Mouse (Mus musculus) myocyte (in vitro differentiated cells): ENCODE measurements around the gene Ube2o. TPM values are rescaled to one million over a fixed set of nuclear protein-coding genes. Genes with fewer than 3 reads are reported as not detected.

Experiments
- H3K27me3 ChIP-seq: one replicate; pipeline ENCODE4 v1.6.1; 2011; ENCODE audit not compliant: control insufficient read depth, insufficient read depth, insufficient read length
- H3K36me3 ChIP-seq: one replicate; pipeline ENCODE4 v1.6.1; 2011; ENCODE audit not compliant: control insufficient read depth, insufficient read depth
- H3K4me2 ChIP-seq: one replicate; pipeline ENCODE4 v1.6.1; 2011; ENCODE audit warnings: low read depth, control low read depth
- H3K4me3 ChIP-seq: one replicate; pipeline ENCODE4 v1.5.1; 2011; ENCODE audit warnings: mild to moderate bottlenecking, control low read depth, moderate library complexity
- H3K79me2 ChIP-seq: one replicate; pipeline ENCODE4 v1.6.1; 2011; ENCODE audit not compliant: control insufficient read depth, insufficient read depth
- H3ac ChIP-seq: one replicate; pipeline ENCODE4 v1.6.1; 2011; ENCODE audit not compliant: control insufficient read depth, insufficient read length
- CEBPB ChIP-seq: IDR thresholded peaks from 2 replicates; pipeline ENCODE4 v1.6.1; 2011; ENCODE audit warnings: mild to moderate bottlenecking, moderate library complexity; ENCODE audit not compliant: poor library complexity, insufficient read depth, severe bottlenecking
- E2F4 ChIP-seq: IDR thresholded peaks from one replicate; pipeline ENCODE4 v1.6.1; 2011; ENCODE audit warnings: mild to moderate bottlenecking, control low read depth, moderate library complexity; ENCODE audit not compliant: insufficient read depth
- MAX ChIP-seq: IDR thresholded peaks from one replicate; pipeline ENCODE4 v1.6.1; 2011; ENCODE audit warnings: low read depth, mild to moderate bottlenecking, control low read depth
- MYOD1 ChIP-seq, 3 experiments: IDR thresholded peaks; one replicate each; pipeline ENCODE4 v1.6.1; 2011; ENCODE audit warnings: control low read depth in 2 of 3, low read depth in 2 of 3, mild to moderate bottlenecking in 2 of 3, moderate library complexity in 1 of 3; ENCODE audit not compliant: insufficient read length in 2 of 3, control insufficient read depth in 1 of 3
- MYOG ChIP-seq, 3 experiments: IDR thresholded peaks; one replicate each; pipeline ENCODE4 v1.6.1; 2011; ENCODE audit warnings: control low read depth in 2 of 3, low read depth in 2 of 3, mild to moderate bottlenecking in 2 of 3; ENCODE audit not compliant: insufficient read length in 2 of 3, control insufficient read depth in 1 of 3, insufficient read depth in 1 of 3
- POLR2A ChIP-seq: IDR thresholded peaks from one replicate; pipeline ENCODE4 v1.6.1; 2011; ENCODE audit warnings: low read depth, mild to moderate bottlenecking, control low read depth, moderate library complexity; ENCODE audit not compliant: insufficient read length
- POLR2AphosphoS2 ChIP-seq: IDR thresholded peaks from one replicate; pipeline ENCODE4 v1.6.1; 2011; ENCODE audit warnings: low read depth, control low read depth; ENCODE audit not compliant: insufficient read length
- REST ChIP-seq: IDR thresholded peaks from one replicate; pipeline ENCODE4 v1.6.1; 2011; ENCODE audit warnings: mild to moderate bottlenecking, control low read depth, moderate library complexity; ENCODE audit not compliant: insufficient read depth, insufficient read length
- SRF ChIP-seq: IDR thresholded peaks from one replicate; pipeline ENCODE4 v1.6.1; 2011; ENCODE audit warnings: low read depth; ENCODE audit not compliant: control insufficient read depth, insufficient read length
- TCF12 ChIP-seq: IDR thresholded peaks from one replicate; pipeline ENCODE4 v1.6.1; 2011; ENCODE audit warnings: mild to moderate bottlenecking, control low read depth; ENCODE audit not compliant: poor library complexity, insufficient read depth, severe bottlenecking
- TCF3 ChIP-seq: IDR thresholded peaks from one replicate; pipeline ENCODE4 v1.6.1; 2011; ENCODE audit warnings: low read depth, control low read depth; ENCODE audit not compliant: insufficient read length
- USF1 ChIP-seq: IDR thresholded peaks from one replicate; pipeline ENCODE4 v1.6.1; 2011; ENCODE audit warnings: low read depth, mild to moderate bottlenecking, control low read depth, moderate library complexity
- polyA plus RNA-seq: library from polyadenylated mRNA; unstranded; fragments of >200 nt; fragmentation: generic; extraction: Trizol; gene quantifications from one replicate; pipeline ENCODE4 v1.2.1, GENCODE M21; 2012; ENCODE audit warnings: missing spikeins

The Ube2o gene
- polyA plus RNA-seq, 1 experiment, result 27.1 TPM

DNA sequence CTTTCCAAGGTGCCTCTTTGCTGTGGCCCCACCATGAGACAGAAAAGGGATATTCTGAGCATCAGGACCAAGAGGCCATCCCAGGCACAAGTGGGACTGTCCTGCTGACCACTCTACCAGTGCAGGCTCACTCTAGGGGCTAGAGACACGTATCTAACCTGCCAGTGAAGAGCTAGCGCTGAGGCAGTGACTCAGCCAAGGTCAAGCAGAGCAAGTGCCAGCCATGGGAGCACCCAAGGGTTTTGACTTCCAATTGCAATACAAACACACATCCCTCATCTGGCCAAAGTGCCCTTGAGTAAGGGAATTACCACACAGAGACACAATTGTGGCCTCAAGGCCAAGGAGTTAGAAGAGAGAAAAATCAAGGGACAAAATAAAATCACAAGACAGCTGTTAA is 5.9 kb downstream of the Ube2o start:
- H3K4me2 ChIP-seq, result no peak overlapping the region
- no peaks in the 10 kb centered on the region for H3K27me3 ChIP-seq
- no peaks in the 10 kb centered on the region for H3K36me3 ChIP-seq
- peaks cover 86% of the 10 kb centered on the region for H3K79me2 ChIP-seq
- no peak overlapping the region for H3K4me3 ChIP-seq
- H3ac ChIP-seq, result no peak overlapping the region
- TF ChIP-seq CEBPB (no peak), POLR2A (no peak), E2F4 (no peak), MAX (no peak), USF1 (no peak), REST (no peak), MYOG (IDR thresholded peaks at IDR 0.05; ENCODE audit: control insufficient read depth in 1 of 3, insufficient read depth in 1 of 3, insufficient read length in 2 of 3, low read depth in 2 of 3) (no peak), POLR2AphosphoS2 (no peak), SRF (no peak), MYOD1 (IDR thresholded peaks at IDR 0.05; ENCODE audit: control insufficient read depth in 1 of 3, insufficient read length in 2 of 3, low read depth in 2 of 3) (no peak), TCF12 (no peak), TCF3 (no peak)

DNA sequence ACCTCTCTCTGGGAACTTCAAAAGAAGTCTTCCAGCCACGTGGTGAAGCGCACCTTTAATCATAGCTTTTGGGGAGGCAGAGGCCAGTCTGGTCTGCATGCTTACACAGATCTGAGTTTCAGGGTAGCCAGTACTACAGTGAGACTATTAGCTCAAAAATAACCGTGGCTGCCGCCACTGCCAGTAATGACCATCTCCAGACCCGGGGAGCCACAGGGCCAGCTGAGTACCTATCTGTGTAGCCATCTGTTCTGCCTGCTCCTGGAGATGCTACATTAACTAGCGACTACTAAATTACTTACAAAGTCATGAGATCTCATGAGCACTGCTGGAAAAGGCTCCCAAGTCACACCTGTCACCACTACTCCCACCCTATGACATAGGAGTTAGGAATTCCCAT is 6.3 kb downstream of the Ube2o start:
- Histone ChIP-seq H3K27me3 (no peaks in the 10 kb centered on the region), H3K79me2 (peaks cover 85% of the 10 kb centered on the region), H3K4me3 (no peak overlapping the region), H3K36me3 (no peaks in the 10 kb centered on the region), H3K4me2 (no peak overlapping the region), H3ac (no peak overlapping the region)
- TF ChIP-seq MYOD1 (IDR thresholded peaks at IDR 0.05; ENCODE audit: control insufficient read depth in 1 of 3, insufficient read length in 2 of 3, low read depth in 2 of 3), result peak; percentile 6 to 49 (median 28)
- no peak for TF ChIP-seq E2F4
- no peak for TF ChIP-seq CEBPB
- no peak for TF ChIP-seq SRF
- no peak for TF ChIP-seq MAX
- TF ChIP-seq POLR2AphosphoS2, result no peak
- TF ChIP-seq REST, result no peak
- no peak for TF ChIP-seq MYOG (IDR thresholded peaks at IDR 0.05; ENCODE audit: control insufficient read depth in 1 of 3, insufficient read depth in 1 of 3, insufficient read length in 2 of 3, low read depth in 2 of 3)

- H3K36me3 ChIP-seq, result no peaks in the 10 kb centered on the region
- H3K4me3 ChIP-seq, result no peak overlapping the region
- H3K79me2 ChIP-seq, result peaks cover 85% of the 10 kb centered on the region
- H3K27me3 ChIP-seq, result no peaks in the 10 kb centered on the region
- H3K4me2 ChIP-seq, result no peak overlapping the region
- H3ac ChIP-seq, result no peak overlapping the region
- no peak for TF ChIP-seq MYOG (IDR thresholded peaks at IDR 0.05; ENCODE audit: control insufficient read depth in 1 of 3, insufficient read depth in 1 of 3, insufficient read length in 2 of 3, low read depth in 2 of 3)
- no peak for TF ChIP-seq MYOD1 (IDR thresholded peaks at IDR 0.05; ENCODE audit: control insufficient read depth in 1 of 3, insufficient read length in 2 of 3, low read depth in 2 of 3)
- TF ChIP-seq REST, result no peak
- no peak for TF ChIP-seq E2F4
These were observed 6.8 kb downstream of the Ube2o start for GRCm38 (mm10) chr11:116574486-116574885.

- H3K27me3 ChIP-seq, result no peaks in the 10 kb centered on the region
- H3K36me3 ChIP-seq, result no peaks in the 10 kb centered on the region
- H3ac ChIP-seq, result no peak overlapping the region
- H3K4me3 ChIP-seq, result no peak overlapping the region
- peaks cover 84% of the 10 kb centered on the region for H3K79me2 ChIP-seq
- peak overlapping the region; percentile 20 for H3K4me2 ChIP-seq
- TF ChIP-seq MYOD1 (IDR thresholded peaks at IDR 0.05; ENCODE audit: control insufficient read depth in 1 of 3, insufficient read length in 2 of 3, low read depth in 2 of 3) (no peak), SRF (no peak), USF1 (no peak), TCF12 (no peak), POLR2A (no peak), CEBPB (no peak), E2F4 (no peak), REST (no peak), TCF3 (no peak), MYOG (IDR thresholded peaks at IDR 0.05; ENCODE audit: control insufficient read depth in 1 of 3, insufficient read depth in 1 of 3, insufficient read length in 2 of 3, low read depth in 2 of 3) (no peak)
These were observed 8.3 kb downstream of the Ube2o start for GRCm38 (mm10) chr11:116572756-116573543.
